Mouse (Mus musculus) intestine, embryonic 14.5 days (tissue): ENCODE results near the gene Mael. TPM values are rescaled to one million over a fixed set of nuclear protein-coding genes. Genes with fewer than 3 reads are reported as not detected.

ENCODE experiments used
- ATAC-seq: fragments of 200-750 bp; cut with Nextera tagmentation; replicated peaks from 2 replicates; pipeline ENCODE4 v1.8.0; 2017; ENCODE audit warnings: low read depth, moderate number of reproducible peaks, moderate TSS enrichment, moderate library complexity; ENCODE audit not compliant: low FRiP score, low TSS enrichment
- DNase-seq: peaks from one replicate; pipeline ENCODE4 v3.0.0-alpha.2; 2018; ENCODE audit warnings: low spot score
- H3K27ac ChIP-seq: fragments of 300-500 bp; sonication (generic); 2 replicates; pipeline ENCODE4 v1.5.1; 2014; ENCODE audit warnings: low read depth, mild to moderate bottlenecking, control low read depth
- H3K27me3 ChIP-seq: fragments of 300-500 bp; sonication (generic); replicated peaks from 2 replicates; pipeline ENCODE4 v1.6.1; 2014; ENCODE audit warnings: low read length, control low read depth; ENCODE audit not compliant: control insufficient read depth, insufficient read depth
- H3K36me3 ChIP-seq: fragments of 300-500 bp; sonication (generic); 2 replicates; pipeline ENCODE4 v1.6.1; 2014; ENCODE audit warnings: low read length, control low read depth; ENCODE audit not compliant: control insufficient read depth, insufficient read depth
- H3K4me1 ChIP-seq: fragments of 300-500 bp; sonication (generic); replicated peaks from 2 replicates; pipeline ENCODE4 v1.6.1; 2014; ENCODE audit warnings: low read length, control low read depth, mixed read lengths; ENCODE audit not compliant: control insufficient read depth, insufficient read depth
- H3K4me2 ChIP-seq: fragments of 300-500 bp; sonication (generic); 2 replicates; pipeline ENCODE4 v1.6.1; 2014; ENCODE audit warnings: low read length
- H3K4me3 ChIP-seq: fragments of 300-500 bp; sonication (generic); 2 replicates; pipeline ENCODE4 v1.5.1; 2014; ENCODE audit warnings: low read depth, low read length, control low read depth, mixed read lengths
- H3K9ac ChIP-seq: fragments of 300-500 bp; sonication (generic); 2 replicates; pipeline ENCODE4 v1.6.1; 2014; ENCODE audit warnings: mild to moderate bottlenecking, low read length
- H3K9me3 ChIP-seq: fragments of 300-500 bp; sonication (generic); 2 replicates; pipeline ENCODE4 v1.6.1; 2016; ENCODE audit warnings: low read length, control low read depth; ENCODE audit not compliant: control insufficient read depth
- WGBS: fragments of 180-500 bp; shearing (Covaris S2); extraction: QIAGEN DNeasy Blood & Tissue Kit; methylation state at CpG from one replicate; pipeline ENCODE4 v1.1.7; 2014; 5-methylcytosine and 5-hydroxymethylcytosine counted together
- polyA plus RNA-seq: library from polyadenylated mRNA; unstranded; fragments of >200 nt; fragmentation: Nextera tagmentation; extraction: Ambion mirVana; gene quantifications from 2 replicates; pipeline ENCODE4 v1.2.1, GENCODE M21; 2014

Mael gene
- not detected in 2 replicates for polyA plus RNA-seq

DNA sequence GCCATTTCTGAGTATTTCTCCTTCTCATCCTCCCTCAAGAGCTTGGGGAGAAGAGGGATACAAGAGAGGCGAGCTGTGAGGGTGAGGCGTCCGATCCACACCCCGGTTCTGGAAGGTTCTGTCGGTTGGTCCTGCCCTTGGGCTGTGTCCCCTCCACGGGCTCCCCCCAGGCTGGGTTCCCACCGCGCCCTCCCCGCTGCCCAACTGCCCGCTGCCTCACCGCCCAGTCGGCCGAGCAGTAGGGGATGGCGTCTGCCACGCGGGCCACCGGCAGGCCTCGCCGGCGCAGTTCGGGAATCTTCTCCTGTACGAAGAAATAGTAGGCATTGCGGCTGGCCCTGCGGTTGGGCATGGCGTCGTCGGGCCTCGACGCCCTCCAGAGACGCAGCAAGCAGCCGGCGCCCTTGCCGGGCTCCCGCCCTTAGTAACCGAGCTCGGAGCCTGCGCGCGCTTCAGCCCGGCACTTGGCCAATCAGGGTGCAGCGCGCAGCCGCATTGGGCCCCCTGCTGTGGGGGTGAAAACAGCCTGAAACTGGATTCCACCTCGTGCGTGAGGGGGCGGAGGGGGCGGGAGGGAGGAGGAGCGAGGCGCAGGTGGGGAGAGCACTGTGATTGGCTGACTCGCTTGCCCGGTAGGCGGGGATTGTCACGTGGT, at the start of gene Mael:
TSS of gene Mael (minus strand) at position 433 of the 655 bp plus-strand sequence.
- Histone ChIP-seq H3K4me1 (no peaks in the 10 kb centered on the region), H3K27ac (no peak within 1 kb of the TSS), H3K4me2 (no peak within 1 kb of the TSS), H3K9me3 (peaks cover 3% of the 10 kb centered on the region; the same call in 1 of the 2 replicates), H3K36me3 (no peaks in the 10 kb centered on the region), H3K4me3 (no peak within 1 kb of the TSS), H3K27me3 (no peaks in the 10 kb centered on the region), H3K9ac (no peak within 1 kb of the TSS)
- no peak for DNase-seq
- WGBS: 84% methylated on average over 53 of the region's 53 CpGs
- no peak for ATAC-seq

DNA sequence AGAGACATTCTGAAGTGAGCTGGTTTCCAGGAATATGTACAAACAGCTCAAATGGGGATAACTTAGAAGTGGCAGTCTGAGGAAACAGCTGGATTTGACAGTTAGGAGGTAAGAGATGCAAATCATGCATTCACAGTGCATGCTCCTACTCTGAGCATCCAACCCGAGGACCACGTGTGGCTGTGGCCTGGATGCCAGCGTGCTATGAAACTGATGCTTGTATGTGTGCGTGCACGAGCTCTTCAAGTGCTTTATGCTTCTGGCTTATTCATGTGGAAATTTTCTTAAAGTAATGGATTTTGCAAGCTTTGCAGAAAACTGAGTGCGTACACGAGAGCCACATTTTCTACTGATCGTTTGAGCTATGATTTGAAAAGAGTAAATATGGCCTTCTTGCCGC, 47.7 kb upstream of the Mael start:
- no peak overlapping the region for H3K4me2 ChIP-seq
- H3K36me3 ChIP-seq: no peaks in the 10 kb centered on the region
- no peak overlapping the region for H3K9ac ChIP-seq
- DNase-seq: no peak
- H3K27ac ChIP-seq: no peak overlapping the region
- H3K4me1 ChIP-seq: peaks cover 8% of the 10 kb centered on the region
- H3K4me3 ChIP-seq: no peak overlapping the region
- no peak for ATAC-seq
- H3K9me3 ChIP-seq: no peaks in the 10 kb centered on the region
- no peaks in the 10 kb centered on the region for H3K27me3 ChIP-seq
- 85% methylated on average over 9 of the region's 9 CpGs for WGBS

DNA sequence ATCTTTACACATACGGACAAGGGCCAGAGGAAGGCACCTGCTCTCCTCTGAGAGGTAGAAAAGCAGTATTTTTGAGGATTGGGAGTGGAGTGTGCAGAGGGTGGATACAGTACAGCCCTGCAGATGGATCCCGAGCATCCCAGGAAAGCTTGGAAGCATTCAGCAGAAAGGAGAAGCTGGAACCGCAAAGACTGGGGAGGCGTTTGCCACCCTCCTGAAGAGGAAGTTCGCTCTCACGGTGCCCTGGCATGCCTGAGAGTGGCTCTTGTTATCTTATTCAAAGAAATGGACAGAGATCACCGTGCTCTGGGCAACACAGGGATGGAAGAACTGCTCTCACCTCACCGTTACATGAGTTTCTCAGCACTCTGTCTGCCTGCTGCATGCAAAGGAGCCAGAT, 45.8 kb upstream of the Mael start:
- Histone ChIP-seq H3K9me3 (no peaks in the 10 kb centered on the region), H3K4me3 (no peak overlapping the region), H3K27me3 (no peaks in the 10 kb centered on the region), H3K4me2 (no peak overlapping the region), H3K9ac (no peak overlapping the region), H3K4me1 (peaks cover 20% of the 10 kb centered on the region), H3K27ac (no peak overlapping the region), H3K36me3 (no peaks in the 10 kb centered on the region)
- 87% methylated on average over 8 of the region's 8 CpGs for WGBS
- ATAC-seq: no peak
- DNase-seq: no peak

DNA sequence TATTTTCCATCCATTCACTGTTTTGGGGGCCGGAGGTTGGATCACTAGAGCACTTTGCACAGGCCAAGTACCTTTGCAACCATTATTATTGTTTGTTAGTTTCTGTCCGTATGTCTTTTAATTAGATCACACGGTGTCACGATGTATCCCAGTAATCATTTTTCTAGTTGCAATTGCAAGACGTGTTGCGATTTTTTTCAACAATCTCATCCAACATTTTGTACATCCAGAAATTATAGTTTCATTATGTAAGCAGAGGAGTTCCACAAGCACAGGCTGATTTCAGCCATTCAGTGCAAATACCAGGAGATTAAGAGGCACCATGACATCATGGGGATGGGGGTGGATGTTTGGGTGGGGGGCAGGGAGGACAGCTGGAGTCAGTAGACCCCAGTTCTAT, 44.9 kb upstream of the Mael start:
- Histone ChIP-seq H3K27ac (no peak overlapping the region), H3K9ac (no peak overlapping the region), H3K27me3 (no peaks in the 10 kb centered on the region), H3K4me1 (peaks cover 20% of the 10 kb centered on the region), H3K4me3 (no peak overlapping the region), H3K4me2 (no peak overlapping the region), H3K9me3 (no peaks in the 10 kb centered on the region), H3K36me3 (no peaks in the 10 kb centered on the region)
- 90% methylated on average over 6 of the region's 6 CpGs for WGBS
- DNase-seq: no peak
- no peak for ATAC-seq

DNA sequence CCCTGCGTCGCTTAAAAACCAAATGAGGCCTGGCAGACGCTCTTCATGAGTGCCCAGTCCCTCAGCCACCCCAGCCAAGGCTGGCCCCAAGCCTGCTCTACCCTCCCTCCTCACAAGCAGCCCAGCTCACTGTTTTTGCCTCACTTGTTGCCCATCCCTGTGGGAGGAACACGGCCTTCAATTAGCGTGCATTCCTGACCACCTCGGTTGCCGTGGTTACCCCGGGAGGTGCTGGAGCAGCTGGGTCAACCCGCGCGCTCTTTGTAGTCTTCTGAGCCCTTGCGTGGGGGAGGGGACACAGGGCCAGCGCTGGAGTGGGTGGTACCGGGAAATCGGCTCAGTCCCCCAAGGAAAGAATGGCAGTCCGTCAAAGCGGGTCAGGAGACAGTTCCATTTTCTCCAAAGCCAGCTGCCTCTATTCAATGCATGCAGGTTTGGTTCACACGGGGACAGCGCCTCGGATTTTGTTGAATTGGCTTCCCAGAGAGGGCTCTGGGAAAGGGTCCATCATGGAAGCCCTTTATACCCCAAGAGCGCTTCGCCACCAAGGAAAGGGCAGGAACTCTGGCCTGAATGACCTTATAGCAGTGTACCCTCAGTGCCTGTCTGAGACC, 44.2 kb upstream of the Mael start:
- WGBS: 8% methylated on average over 22 of the region's 22 CpGs
- H3K4me1 ChIP-seq: peaks cover 20% of the 10 kb centered on the region
- H3K36me3 ChIP-seq: no peaks in the 10 kb centered on the region
- DNase-seq (peak; percentile 64), ATAC-seq (peak; percentile 81)
- no peak overlapping the region for H3K27ac ChIP-seq
- H3K27me3 ChIP-seq: no peaks in the 10 kb centered on the region
- no peak overlapping the region for H3K9ac ChIP-seq
- H3K9me3 ChIP-seq: no peaks in the 10 kb centered on the region
- H3K4me3 ChIP-seq: 0 out of 2 replicates have a peak overlapping the region, but pooled peaks have one; percentile 5
- peak overlapping the region; percentile 48 for H3K4me2 ChIP-seq

DNA sequence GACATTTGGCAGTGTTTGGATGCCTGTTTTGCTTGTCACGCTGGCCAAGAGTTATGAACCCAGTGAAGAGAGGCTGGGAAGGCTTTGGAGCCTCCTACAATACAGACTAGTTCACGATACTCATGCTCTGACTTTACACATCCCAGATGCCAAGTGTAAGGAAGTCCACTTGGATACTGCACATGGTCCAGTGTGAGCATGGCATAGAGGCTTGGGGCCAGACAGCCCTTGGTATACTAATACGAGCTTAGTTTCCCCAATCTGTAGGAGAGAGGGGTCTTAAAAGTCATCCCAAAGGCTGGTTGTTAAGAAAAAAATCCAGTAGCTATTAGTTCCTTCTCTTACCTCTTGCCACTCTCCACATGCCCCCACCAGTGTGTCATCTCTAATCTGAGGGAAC, 43.3 kb upstream of the Mael start:
- peaks cover 20% of the 10 kb centered on the region for H3K4me1 ChIP-seq
- no peak overlapping the region for H3K27ac ChIP-seq
- no peaks in the 10 kb centered on the region for H3K36me3 ChIP-seq
- ATAC-seq: no peak
- H3K9me3 ChIP-seq: no peaks in the 10 kb centered on the region
- 66% methylated on average over 3 of the region's 3 CpGs for WGBS
- no peak for DNase-seq
- no peak overlapping the region for H3K4me3 ChIP-seq
- no peaks in the 10 kb centered on the region for H3K27me3 ChIP-seq
- no peak overlapping the region for H3K9ac ChIP-seq
- no peak overlapping the region for H3K4me2 ChIP-seq

DNA sequence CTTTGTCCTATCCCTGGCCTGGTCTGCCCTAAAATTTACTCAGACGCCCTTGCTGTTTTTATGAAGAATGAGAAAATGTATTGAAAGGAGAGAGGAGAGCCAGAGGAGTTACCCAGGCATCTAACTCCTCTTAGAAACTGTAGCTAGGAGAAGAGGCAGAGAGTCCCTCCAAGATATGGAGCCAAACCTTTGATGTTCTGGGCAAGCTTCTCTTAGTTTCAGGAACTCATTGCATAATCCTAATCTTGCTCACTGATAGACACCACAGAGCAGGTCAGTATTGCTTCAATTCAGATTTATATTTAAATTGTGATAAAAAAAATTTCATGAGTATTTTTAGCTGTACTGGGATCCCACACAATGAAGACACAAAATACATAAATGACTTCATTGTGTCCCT, 42.7 kb upstream of the Mael start:
- Histone ChIP-seq H3K9me3 (no peaks in the 10 kb centered on the region), H3K9ac (no peak overlapping the region), H3K4me1 (peaks cover 20% of the 10 kb centered on the region), H3K36me3 (no peaks in the 10 kb centered on the region), H3K27me3 (no peaks in the 10 kb centered on the region), H3K4me3 (no peak overlapping the region), H3K4me2 (no peak overlapping the region), H3K27ac (no peak overlapping the region)
- no peak for ATAC-seq
- no peak for DNase-seq
- 56% methylated on average over 1 of the region's 1 CpGs for WGBS

DNA sequence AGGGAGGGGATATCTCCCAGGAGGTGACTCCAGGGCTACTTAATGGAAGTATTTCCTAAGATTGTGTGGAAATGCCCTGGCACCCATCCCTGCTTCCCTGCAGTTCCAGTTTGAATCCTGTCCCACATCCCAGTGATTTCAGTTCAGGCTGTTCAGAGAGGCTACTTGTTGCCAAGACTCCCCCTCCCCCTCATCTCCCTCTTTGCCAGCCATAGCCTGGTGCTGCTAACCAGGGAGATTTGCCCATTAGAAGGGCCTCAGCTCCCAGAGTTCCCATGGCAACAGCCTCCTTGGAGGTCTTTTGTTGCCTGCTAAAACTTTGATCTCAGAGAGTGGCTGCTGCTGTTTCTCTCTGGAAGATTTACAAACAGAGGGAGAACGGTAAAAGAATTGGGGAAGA, 42.0 kb upstream of the Mael start:
- Histone ChIP-seq H3K9ac (no peak overlapping the region), H3K4me1 (peaks cover 20% of the 10 kb centered on the region), H3K36me3 (no peaks in the 10 kb centered on the region), H3K4me2 (no peak overlapping the region), H3K27me3 (no peaks in the 10 kb centered on the region), H3K27ac (no peak overlapping the region), H3K4me3 (no peak overlapping the region), H3K9me3 (no peaks in the 10 kb centered on the region)
- no peak for ATAC-seq
- 14% methylated on average over 1 of the region's 1 CpGs for WGBS
- DNase-seq: peak; percentile 48
